Mouse (Mus musculus) G1E-ER4 (cell line): ENCODE results near the gene Acsl1. TPM values are rescaled to one million over a fixed set of nuclear protein-coding genes. Genes with fewer than 3 reads are reported as not detected.

Experiments
- GATA1 ChIP-seq: IDR thresholded peaks from one replicate; pipeline ENCODE4 v1.8.0; 2012; ENCODE audit warnings: low read length, inconsistent platforms
- polyA plus RNA-seq: library from polyadenylated mRNA; stranded (reverse); fragments of >175 nt; gene quantifications from 2 replicates; pipeline ENCODE4 v1.2.3, GENCODE M21; 2012

Acsl1 gene
- polyA plus RNA-seq, 1 experiment: 15.4 TPM

DNA sequence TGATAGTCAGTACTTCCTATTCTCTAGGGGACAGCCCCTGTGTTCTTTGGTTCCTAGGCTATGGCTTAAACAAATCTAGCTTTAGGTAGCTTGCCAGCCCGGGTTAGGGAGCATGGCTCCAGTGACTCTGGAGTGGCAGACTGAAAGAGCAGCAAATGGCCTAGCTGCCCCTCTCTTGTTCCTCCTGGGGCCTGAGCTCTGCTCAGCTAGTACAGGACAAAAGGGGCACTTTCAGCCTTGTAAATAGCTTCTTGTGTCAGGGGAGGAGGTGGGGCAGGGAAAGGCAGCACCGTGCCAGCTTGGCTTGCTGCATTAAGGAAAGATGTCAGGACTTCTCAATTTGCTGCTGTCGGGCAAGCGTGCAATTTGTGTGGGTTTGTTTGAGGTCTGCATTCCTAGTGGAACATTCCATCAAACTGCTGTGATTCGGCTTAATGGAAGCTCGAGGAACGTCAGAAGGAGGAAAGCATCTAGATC, 17.3 kb downstream of the Acsl1 start:
- no peak for TF ChIP-seq GATA1

GRCm38 (mm10) chr8:46489196-46489595, 18.4 kb downstream of the Acsl1 start:
- TF ChIP-seq GATA1: no peak

DNA sequence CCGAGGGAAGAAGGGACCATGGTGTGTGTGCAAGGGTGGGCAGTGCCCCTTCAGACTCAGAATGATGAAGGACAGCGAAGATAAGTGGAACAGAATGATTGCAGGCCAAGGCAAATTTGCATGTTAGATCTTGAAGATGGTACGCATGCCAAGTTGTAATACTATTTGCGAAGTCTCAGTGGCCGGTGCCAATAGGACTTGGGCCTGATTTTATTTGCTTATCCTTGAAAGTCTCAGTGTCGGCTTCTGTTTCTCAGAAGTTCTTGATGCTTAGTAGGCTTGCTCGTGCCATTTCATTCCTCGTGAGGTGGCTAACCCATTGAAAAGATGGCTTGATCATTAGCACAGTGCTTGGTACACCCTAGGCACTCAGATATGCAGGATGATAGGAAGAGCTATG, 19.4 kb downstream of the Acsl1 start:
- TF ChIP-seq GATA1: no peak

- no peak for TF ChIP-seq GATA1
Measured at GRCm38 (mm10) chr8:46490821-46491220, 20.0 kb downstream of the Acsl1 start.

DNA sequence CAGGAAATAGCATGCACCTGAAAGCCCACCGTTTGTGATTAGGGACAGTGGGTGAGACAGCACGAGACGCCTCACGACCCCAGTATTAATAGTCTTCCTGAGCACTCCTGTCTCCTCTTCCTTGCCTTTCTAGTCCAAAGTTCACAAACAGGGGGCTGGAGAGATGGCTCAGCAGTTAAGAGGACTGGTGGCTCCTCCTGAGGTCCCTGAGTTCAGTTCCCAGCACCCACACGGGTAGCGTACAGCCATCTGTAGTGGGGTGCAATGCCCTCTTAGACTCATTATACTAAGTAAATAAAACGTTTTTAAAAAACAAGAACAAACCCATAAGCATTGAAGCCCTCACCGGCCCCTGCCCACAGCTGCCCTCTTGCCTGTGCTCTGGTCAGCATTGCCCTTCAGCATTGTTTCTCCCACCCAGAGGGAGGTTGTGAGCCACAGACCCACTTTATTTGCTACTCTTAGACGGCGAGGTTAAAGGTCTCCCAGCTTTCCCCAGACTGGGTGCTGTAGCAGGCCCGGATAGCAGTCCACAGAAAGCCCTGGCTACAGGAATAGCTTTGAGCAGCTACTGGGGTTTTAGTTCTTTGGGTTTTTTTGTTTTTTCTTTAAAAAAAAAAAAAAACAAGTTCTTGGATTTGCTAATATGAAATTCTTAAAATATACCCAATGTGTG, 22.8 kb downstream of the Acsl1 start:
- TF ChIP-seq GATA1: no peak

DNA sequence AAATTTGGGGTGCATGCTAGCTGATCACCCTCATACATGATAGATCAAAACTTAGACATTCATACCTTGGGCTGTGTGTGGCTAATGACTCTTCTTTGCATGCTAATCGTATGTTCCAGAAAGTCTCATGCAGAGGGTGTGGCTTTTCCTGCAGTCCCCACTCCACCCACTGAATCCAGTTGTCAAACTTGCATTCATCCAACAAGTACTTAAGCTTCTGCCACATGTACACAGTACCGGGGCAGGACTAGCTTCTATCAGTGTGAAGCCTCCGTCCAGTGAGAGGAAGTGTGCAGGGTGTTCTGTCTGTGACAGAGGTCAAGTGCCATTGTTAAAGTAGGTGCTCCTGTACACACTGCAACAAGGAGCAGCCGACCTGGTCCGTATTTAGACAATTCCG, 26.0 kb downstream of the Acsl1 start:
- no peak for TF ChIP-seq GATA1

DNA sequence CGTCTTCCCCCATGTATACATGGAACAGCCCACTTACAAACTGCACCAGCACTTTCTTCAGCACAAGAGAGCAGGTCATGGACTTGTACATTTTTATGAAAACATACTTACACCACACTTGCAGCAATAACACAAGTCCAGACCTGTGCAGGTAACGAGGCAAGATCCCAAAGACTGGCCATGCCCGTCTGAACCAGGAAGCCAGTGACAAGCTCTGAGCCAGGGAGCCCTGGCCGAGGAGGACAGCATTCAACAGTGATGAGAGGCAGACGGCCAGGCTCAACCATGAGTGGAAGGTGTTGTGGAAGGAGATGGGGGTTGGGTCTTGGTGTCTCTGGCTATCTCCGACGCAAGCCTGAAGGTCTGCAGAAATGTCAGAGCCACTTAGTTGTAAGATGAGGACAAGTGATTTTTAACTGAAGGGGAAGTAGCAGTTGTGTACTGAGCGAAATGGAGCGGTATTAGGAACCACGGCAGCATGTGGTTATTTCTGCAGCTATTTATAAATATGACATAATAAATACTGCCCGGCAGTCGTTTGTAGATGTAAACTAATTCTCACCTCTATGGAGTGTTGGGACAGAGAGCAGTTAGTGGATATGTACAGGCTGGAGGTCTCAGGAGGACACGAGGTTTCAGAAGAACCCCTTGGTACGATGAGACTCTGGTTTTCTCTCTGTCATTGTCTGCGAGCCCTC, 26.6 kb downstream of the Acsl1 start:
- TF ChIP-seq GATA1: no peak

- no peak for TF ChIP-seq GATA1
Measured at GRCm38 (mm10) chr8:46499376-46500061, 28.7 kb downstream of the Acsl1 start.

GRCm38 (mm10) chr8:46502333-46503071, 31.7 kb downstream of the Acsl1 start:
- TF ChIP-seq GATA1: no peak

DNA sequence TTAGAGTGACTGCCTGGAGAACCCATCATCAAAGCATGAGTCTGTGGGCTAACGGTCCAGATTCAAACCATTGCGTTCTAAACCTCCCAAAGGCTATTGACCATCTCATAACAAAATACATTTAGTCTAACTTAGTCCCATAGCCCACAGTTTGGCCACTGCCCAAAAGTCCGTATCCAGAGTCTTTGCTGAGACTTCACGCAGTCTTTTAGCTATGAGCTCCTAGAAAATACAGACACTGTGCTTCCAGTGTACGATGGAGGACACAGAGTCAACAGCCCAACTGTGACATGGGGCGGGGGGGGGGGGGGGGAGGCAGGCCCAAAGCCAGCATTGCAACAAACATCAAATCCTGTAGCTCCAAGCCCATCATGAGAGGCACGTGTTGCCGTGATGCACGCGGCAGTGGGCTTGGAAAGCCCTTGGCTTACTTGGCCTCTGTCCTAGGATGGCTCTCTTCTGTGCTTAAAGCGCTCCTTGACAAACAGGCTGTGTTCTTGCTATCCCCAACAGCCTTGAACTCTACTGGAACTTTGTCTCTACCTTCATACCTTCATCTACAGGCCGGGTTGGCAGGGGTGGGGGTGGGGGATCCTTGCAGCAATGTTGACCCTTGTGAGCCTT, 32.3 kb downstream of the Acsl1 start:
- TF ChIP-seq GATA1: no peak

- no peak for TF ChIP-seq GATA1
Measured at GRCm38 (mm10) chr8:46504196-46504595, 33.4 kb downstream of the Acsl1 start.

- TF ChIP-seq GATA1: no peak
Measured at GRCm38 (mm10) chr8:46508488-46509395, 37.9 kb downstream of the Acsl1 start.

GRCm38 (mm10) chr8:46509474-46509873, 38.6 kb downstream of the Acsl1 start:
- no peak for TF ChIP-seq GATA1

- TF ChIP-seq GATA1: no peak
Measured at GRCm38 (mm10) chr8:46511336-46511735, 40.5 kb downstream of the Acsl1 start.
